Mouse (Mus musculus) thymus, adult 2 months (tissue): ENCODE measurements at regions not wholly inside any gene's neighbourhood (a gene's known extent, or its start where the extent isn't known, plus 50 kb on each side); places are given as distances from the start of the nearest gene placed in this dataset.

ENCODE experiments used
- CTCF ChIP-seq: fragments of 200-500 bp; IDR thresholded peaks from 2 replicates; pipeline ENCODE4 v1.5.1; 2012; ENCODE audit warnings: mild to moderate bottlenecking, control low read depth, low read length, moderate library complexity, borderline replicate concordance; ENCODE audit not compliant: control insufficient read depth, poor library complexity, insufficient read depth; ENCODE audit errors: extremely low read depth
- POLR2A ChIP-seq: fragments of 200-500 bp; IDR thresholded peaks from 2 replicates; pipeline ENCODE4 v1.6.1; 2012; ENCODE audit warnings: mild to moderate bottlenecking, low read length, control low read depth, moderate library complexity; ENCODE audit not compliant: control insufficient read depth, poor library complexity, insufficient read depth; ENCODE audit errors: extremely low read depth

GRCm38 (mm10) chr15:6068371-6068770, 231.2 kb upstream of the Dab2 start:
- TF ChIP-seq CTCF (no peak), POLR2A (no peak)
